Mouse (Mus musculus) thymus, postnatal 10 days (tissue): Measurements from ENCODE around the gene Gm20388.

ENCODE experiments used
- DNase-seq, 2 experiments: peaks; one replicate each; pipeline ENCODE4 v3.0.0; 2021; ENCODE audit warnings: low spot score in 2 of 2

The Gm20388 gene

GRCm38 (mm10) chr8:121376116-121376950 is 1465.7 kb downstream of the Gm20388 start:
- DNase-seq = no peak

DNA sequence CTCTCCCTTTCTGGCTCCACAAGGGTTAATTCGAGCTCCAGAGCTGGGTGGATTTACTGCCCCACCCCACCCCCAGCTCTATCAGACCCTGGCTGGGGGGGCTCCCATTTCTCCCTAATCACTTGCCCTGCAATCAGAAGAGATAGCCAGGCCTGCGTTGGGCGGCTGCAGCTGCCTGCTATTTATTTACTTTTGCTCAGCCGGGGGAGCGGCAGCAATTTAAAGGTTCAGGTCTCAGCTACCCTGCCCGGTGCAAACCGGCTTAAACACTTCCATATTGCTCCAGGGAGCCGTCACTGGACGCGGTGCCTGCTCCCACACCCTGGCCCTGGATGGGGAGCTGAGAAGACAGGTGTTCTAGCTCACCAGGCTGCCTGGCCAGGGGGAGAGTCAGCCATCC is 1467.0 kb downstream of the Gm20388 start:
- DNase-seq = no peak

- DNase-seq = no peak
These were observed 1468.7 kb downstream of the Gm20388 start for GRCm38 (mm10) chr8:121379387-121379786.

GRCm38 (mm10) chr8:121382583-121383241 is 1472.1 kb downstream of the Gm20388 start:
- DNase-seq = peak; percentile 17 to 54

- no peak for DNase-seq
These were observed 1474.9 kb downstream of the Gm20388 start for GRCm38 (mm10) chr8:121385540-121385939.

- no peak for DNase-seq
These were observed 1480.0 kb downstream of the Gm20388 start for GRCm38 (mm10) chr8:121390608-121391007.

DNA sequence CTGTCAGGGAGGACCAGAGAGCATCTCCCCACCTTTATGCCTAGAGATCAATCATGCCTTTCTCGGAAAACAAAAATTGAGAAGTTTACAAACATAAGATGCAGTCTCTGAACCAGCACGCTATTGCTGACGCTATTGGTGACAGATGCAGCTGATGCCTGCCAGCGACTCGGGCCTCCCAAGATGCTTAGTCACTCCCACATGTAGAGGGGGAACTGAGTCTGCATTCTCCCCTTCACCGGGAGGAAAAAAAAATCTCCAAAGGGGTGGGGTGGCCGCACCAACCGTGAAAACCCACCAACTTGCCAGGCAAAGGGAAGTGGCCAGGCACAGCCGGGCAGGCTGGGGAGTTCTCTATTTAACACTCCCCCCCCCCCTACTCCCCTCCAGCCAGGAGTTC is 1480.6 kb downstream of the Gm20388 start:
- no peak for DNase-seq

DNA sequence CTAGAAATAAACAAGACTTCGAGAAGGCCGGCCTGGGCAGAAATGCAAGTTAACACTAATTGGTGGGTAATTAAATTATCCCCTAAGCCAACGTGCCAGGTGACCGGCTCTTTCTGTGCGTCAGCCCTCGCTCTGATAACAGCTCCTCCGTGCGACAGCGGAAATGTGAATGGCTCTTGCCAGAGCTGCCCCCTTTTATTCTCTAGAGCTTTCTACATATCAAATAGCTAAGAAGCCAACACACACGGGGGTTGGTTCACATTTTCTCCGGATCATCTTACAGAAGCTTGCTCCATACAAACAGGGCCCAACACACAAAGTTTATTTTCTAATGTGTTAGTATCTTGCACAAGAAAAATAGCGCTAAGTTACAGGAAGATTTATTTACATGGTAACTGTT is 1481.1 kb downstream of the Gm20388 start:
- no peak for DNase-seq

- DNase-seq = no peak
These were observed 1481.8 kb downstream of the Gm20388 start for GRCm38 (mm10) chr8:121392482-121392881.

DNA sequence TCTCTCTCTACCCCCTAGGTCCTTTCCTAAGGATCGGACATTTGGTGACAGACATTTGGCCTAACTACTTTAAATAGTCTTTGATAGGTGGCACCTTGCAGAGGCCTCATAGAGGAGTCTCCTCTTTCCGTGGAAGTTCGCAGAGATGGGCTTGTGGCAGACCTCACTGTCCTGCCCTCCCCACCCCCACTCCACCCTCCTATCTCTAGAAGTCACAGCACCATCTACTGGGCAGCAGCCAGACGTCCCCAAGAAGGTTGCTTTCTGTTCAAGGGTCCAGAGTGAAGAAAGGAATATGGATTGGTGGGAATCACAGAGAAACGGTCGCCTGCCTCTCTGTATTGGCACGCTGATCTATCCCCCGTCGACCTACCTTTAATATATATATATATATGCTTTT is 1482.5 kb downstream of the Gm20388 start:
- no peak for DNase-seq

DNA sequence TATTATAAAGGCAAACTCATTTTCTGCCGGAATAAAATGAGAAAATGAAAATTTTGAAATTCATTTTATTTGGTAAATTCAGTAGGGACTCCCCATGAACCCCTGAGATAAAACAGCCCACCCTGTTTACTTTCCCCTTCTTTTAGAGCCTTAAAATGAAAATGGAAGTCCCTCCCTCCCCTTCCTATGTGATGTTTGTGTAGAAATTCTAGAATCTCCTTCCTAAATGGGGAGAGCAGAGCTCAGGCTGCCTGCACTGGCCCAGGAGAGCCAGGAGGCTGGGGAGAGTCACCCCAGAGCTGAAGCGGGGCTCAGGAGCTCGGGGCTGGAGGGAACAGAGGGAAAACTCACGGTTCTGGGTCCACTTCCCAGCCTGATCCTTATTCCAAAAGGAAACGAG is 1484.0 kb downstream of the Gm20388 start:
- no peak for DNase-seq

DNA sequence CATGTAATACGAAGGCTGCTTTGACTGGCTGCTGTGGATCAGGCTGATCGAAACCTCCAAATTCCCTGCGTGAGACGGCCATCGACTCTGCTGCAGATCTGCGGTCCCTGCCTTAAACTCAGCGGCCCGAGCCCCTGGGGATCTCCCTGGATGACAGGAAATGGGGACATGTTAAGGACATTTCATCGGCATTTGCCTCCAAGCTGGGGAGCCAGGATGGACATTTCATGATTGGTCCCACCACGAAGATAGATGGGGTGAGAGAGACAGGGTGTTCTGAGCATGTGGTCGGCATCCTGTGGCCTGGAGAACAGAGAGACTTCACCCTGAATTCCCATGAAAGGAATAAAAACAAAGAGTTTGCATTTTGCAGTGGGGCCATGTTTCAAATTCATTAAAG is 1484.7 kb downstream of the Gm20388 start:
- no peak for DNase-seq

GRCm38 (mm10) chr8:121396151-121396550 is 1485.5 kb downstream of the Gm20388 start:
- DNase-seq = no peak

DNA sequence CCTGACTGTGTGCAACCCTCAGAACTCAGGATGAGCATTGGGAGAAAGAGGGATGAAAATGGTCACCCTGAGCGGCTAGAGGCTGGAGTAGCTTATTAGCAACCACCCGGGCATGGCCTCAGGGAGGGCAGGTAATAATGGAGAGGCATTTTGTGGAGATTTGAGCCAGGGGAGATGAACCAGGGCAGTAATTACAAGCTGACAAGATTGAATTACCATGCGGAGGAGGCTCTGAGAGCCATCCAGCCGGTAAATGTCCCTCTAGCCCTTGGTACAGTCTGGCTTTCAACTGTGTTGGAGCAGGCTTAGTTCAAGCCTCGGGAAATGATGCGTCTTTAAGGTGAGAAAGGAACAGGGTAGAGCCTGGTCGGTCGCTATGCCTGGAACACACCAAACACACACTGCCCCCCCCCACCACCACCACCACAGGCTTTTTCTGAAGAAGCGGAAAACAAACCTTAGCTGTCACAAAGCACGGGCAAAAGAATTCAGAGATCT is 1486.6 kb downstream of the Gm20388 start:
- DNase-seq = no peak

DNA sequence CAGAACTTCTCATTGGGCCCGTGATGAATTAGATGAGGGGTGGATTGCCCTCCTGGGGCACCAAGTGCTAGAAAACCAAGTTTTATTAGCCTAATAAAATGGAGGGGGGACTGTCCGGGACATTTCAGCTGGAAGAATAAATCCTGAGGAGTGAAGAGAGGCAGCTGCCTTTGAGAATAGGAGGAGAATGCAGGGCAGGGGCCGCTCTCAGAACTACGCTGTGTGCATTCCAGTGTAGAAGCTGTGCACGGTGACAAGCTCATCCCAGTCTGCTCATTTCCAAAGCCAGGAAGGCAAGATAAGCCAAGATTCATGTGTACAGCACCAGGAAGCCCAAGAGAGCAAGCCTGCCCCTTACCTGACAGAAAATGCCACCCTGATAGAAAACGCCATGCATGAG is 1487.4 kb downstream of the Gm20388 start:
- DNase-seq = no peak

DNA sequence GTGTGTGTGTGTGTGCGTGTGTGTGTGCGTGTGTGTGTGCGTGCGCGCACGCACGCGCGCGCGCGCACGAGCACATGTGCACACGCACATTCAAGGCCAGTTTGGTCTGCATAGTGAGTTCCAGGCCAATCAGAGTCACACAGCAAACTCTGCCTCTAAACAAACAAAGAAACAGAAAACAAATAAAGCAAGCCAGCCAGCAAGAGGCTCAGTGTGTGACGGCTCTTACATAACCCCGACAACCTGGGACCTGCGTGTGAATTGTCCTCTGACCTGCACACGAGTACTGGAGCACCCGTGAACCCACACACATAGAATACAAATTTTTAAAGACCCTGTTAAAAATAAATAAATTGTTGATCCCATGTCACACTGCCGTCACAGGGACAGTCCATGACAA is 1488.1 kb downstream of the Gm20388 start:
- no peak for DNase-seq

DNA sequence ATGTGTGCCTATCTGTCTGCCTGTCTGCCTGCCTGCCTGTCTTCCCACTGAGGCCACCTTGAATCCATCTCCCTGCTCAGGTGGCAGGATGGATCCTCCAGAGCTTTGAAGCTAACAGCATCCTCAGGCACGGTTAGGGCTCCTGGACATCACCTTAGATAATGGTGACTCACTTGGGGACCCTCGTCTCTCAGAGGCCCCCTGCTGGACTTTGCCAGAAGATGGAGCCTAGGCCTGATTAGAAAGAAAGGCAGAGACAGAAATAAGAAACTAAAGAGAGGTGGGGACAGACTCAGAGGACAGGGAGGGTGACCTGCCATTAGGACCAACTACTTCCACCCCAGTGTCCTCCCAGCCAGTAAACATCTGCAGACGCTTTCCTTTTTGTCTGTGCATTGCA is 1488.5 kb downstream of the Gm20388 start:
- no peak for DNase-seq

DNA sequence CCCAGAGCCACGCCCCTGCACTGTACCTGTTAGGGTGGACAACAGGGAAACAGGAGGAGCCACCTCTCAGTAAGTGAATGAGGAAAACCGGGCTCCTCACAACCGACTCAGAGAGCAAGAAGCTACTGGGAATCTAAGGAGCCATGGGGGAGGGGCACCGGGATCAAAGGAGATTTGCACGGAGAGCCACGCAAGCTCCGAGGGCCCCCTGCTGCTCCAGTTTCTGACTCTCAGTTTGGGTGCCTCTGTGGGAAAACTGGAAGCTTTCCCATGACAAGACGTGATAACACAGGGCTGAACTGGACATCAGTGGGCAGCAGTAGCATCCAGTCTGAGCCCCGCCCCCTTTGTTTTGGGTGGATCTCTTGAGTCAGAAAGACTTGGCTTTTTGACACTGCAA is 1489.9 kb downstream of the Gm20388 start:
- no peak for DNase-seq

- DNase-seq = no peak
These were observed 1493.2 kb downstream of the Gm20388 start for GRCm38 (mm10) chr8:121403821-121404220.

DNA sequence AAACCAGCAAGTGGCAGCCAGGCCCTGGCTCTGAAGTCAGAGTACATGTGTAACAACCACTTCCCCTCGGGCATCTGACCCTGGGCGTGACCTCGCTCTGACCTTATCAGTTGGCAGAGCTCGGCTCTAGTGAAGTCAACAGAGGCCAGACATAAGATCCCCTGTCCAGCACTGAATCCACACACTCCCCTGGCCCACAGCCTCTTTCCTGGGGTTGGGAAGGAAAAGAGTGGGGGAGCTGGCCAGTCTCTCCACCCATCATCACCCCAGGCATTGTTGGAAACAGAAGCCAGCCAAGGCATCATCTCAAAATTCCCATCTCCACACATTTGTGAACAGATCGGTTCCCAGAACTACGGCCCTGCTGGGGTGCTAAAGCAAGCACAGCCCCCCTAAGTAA is 1507.4 kb downstream of the Gm20388 start:
- no peak for DNase-seq

DNA sequence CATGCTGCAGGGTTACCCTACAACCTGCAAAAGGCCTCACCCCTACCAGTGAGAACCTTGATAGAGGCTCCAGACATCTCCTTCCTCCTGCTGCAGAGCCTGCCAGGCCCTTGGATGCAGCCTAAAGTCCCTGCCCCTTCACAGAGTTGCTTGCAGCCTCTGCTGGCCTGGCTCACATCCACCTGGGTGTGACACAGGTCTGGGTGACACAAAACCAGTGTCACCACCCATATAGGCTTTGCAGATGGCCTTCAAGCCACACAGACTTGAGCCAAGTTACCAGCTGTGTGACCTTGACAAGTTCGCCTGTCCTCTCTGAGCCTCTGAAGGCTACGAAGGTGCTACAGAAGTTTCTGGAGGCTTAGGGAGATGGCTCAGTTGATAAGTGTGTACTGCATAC is 1508.9 kb downstream of the Gm20388 start:
- DNase-seq = no peak

DNA sequence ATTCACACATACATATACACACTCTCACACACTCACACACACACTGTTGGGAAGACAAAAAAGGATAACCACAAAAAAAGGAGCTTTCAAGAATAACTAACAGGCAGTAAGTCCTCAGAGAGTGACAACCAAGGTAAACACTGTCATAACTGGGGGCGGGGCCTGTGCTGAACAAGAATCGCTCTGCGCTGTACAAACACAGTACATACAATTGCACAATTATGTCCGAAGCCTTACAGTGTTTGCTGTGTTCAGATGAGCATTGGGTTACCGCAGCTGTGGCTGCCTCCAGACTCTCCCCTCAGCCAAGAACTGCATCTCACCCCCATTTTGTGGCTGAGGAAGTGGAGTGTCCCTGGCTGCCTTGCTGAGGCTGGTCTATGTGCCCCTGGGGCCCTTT is 1510.4 kb downstream of the Gm20388 start:
- DNase-seq = no peak

DNA sequence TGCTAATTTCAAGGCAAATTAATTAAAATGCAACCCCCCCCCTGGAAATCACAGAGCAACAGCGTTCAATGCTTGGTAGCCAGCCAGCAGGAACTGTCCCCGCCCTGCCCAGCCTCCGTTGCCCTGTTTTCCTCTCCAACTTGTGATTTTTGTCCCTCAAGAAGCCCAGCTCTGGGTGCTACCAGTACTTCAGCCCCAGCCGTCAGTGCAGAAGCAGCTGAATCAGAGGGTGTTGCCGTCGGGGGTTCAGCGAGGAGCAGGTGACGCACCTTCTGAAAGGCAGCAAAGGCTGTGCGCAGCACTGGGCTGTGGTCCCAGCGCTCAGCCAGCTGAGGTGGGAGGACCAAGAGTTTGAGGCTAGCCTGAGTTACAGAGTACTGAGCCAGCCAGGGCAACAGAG is 1513.4 kb downstream of the Gm20388 start:
- no peak for DNase-seq
